Mouse (Mus musculus): ENCODE data around the gene Ildr2. TPM values are rescaled to one million over a fixed set of nuclear protein-coding genes. Genes with fewer than 3 reads are reported as not detected.

Ildr2 gene
- polyA plus RNA-seq, 1 experiment, result 0.16 TPM

DNA sequence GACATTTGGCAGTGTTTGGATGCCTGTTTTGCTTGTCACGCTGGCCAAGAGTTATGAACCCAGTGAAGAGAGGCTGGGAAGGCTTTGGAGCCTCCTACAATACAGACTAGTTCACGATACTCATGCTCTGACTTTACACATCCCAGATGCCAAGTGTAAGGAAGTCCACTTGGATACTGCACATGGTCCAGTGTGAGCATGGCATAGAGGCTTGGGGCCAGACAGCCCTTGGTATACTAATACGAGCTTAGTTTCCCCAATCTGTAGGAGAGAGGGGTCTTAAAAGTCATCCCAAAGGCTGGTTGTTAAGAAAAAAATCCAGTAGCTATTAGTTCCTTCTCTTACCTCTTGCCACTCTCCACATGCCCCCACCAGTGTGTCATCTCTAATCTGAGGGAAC, 27.9 kb downstream of the Ildr2 start:
- no peaks in the 10 kb centered on the region for H3K4me1 ChIP-seq (ENCODE audit: control insufficient read depth, insufficient read depth, low read length)
- no peak overlapping the region for H3K4me3 ChIP-seq (ENCODE audit: insufficient read depth, low read length)
- H3K27ac ChIP-seq (ENCODE audit: insufficient read depth, low read depth, low read length), result no peak overlapping the region
- TF ChIP-seq POLR2A (IDR thresholded peaks at IDR 0.05; ENCODE audit: borderline replicate concordance, low read depth, low read length), result no peak
- TF ChIP-seq CTCF (IDR thresholded peaks at IDR 0.05; ENCODE audit: low read depth, low read length), result no peak

DNA sequence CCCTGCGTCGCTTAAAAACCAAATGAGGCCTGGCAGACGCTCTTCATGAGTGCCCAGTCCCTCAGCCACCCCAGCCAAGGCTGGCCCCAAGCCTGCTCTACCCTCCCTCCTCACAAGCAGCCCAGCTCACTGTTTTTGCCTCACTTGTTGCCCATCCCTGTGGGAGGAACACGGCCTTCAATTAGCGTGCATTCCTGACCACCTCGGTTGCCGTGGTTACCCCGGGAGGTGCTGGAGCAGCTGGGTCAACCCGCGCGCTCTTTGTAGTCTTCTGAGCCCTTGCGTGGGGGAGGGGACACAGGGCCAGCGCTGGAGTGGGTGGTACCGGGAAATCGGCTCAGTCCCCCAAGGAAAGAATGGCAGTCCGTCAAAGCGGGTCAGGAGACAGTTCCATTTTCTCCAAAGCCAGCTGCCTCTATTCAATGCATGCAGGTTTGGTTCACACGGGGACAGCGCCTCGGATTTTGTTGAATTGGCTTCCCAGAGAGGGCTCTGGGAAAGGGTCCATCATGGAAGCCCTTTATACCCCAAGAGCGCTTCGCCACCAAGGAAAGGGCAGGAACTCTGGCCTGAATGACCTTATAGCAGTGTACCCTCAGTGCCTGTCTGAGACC, 28.8 kb downstream of the Ildr2 start:
- TF ChIP-seq POLR2A (IDR thresholded peaks at IDR 0.05; ENCODE audit: borderline replicate concordance, low read depth, low read length) (no peak), CTCF (IDR thresholded peaks at IDR 0.05; ENCODE audit: low read depth, low read length) (no peak)
- H3K4me1 ChIP-seq (ENCODE audit: control insufficient read depth, insufficient read depth, low read length), result no peaks in the 10 kb centered on the region
- H3K27ac ChIP-seq (ENCODE audit: insufficient read depth, low read depth, low read length), result no peak overlapping the region
- no peak overlapping the region for H3K4me3 ChIP-seq (ENCODE audit: insufficient read depth, low read length)

DNA sequence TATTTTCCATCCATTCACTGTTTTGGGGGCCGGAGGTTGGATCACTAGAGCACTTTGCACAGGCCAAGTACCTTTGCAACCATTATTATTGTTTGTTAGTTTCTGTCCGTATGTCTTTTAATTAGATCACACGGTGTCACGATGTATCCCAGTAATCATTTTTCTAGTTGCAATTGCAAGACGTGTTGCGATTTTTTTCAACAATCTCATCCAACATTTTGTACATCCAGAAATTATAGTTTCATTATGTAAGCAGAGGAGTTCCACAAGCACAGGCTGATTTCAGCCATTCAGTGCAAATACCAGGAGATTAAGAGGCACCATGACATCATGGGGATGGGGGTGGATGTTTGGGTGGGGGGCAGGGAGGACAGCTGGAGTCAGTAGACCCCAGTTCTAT, 29.5 kb downstream of the Ildr2 start:
- Histone ChIP-seq H3K4me3 (ENCODE audit: insufficient read depth, low read length) (no peak overlapping the region), H3K27ac (ENCODE audit: insufficient read depth, low read depth, low read length) (no peak overlapping the region), H3K4me1 (ENCODE audit: control insufficient read depth, insufficient read depth, low read length) (no peaks in the 10 kb centered on the region)
- TF ChIP-seq POLR2A (IDR thresholded peaks at IDR 0.05; ENCODE audit: borderline replicate concordance, low read depth, low read length) (no peak), CTCF (IDR thresholded peaks at IDR 0.05; ENCODE audit: low read depth, low read length) (no peak)

DNA sequence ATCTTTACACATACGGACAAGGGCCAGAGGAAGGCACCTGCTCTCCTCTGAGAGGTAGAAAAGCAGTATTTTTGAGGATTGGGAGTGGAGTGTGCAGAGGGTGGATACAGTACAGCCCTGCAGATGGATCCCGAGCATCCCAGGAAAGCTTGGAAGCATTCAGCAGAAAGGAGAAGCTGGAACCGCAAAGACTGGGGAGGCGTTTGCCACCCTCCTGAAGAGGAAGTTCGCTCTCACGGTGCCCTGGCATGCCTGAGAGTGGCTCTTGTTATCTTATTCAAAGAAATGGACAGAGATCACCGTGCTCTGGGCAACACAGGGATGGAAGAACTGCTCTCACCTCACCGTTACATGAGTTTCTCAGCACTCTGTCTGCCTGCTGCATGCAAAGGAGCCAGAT, 30.5 kb downstream of the Ildr2 start:
- no peak for TF ChIP-seq CTCF (IDR thresholded peaks at IDR 0.05; ENCODE audit: low read depth, low read length)
- no peak for TF ChIP-seq POLR2A (IDR thresholded peaks at IDR 0.05; ENCODE audit: borderline replicate concordance, low read depth, low read length)
- Histone ChIP-seq H3K27ac (ENCODE audit: insufficient read depth, low read depth, low read length) (no peak overlapping the region), H3K4me1 (ENCODE audit: control insufficient read depth, insufficient read depth, low read length) (no peaks in the 10 kb centered on the region), H3K4me3 (ENCODE audit: insufficient read depth, low read length) (no peak overlapping the region)

DNA sequence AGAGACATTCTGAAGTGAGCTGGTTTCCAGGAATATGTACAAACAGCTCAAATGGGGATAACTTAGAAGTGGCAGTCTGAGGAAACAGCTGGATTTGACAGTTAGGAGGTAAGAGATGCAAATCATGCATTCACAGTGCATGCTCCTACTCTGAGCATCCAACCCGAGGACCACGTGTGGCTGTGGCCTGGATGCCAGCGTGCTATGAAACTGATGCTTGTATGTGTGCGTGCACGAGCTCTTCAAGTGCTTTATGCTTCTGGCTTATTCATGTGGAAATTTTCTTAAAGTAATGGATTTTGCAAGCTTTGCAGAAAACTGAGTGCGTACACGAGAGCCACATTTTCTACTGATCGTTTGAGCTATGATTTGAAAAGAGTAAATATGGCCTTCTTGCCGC, 32.3 kb downstream of the Ildr2 start:
- no peak for TF ChIP-seq POLR2A (IDR thresholded peaks at IDR 0.05; ENCODE audit: borderline replicate concordance, low read depth, low read length)
- Histone ChIP-seq H3K4me3 (ENCODE audit: insufficient read depth, low read length) (no peak overlapping the region), H3K4me1 (ENCODE audit: control insufficient read depth, insufficient read depth, low read length) (no peaks in the 10 kb centered on the region), H3K27ac (ENCODE audit: insufficient read depth, low read depth, low read length) (no peak overlapping the region)

DNA sequence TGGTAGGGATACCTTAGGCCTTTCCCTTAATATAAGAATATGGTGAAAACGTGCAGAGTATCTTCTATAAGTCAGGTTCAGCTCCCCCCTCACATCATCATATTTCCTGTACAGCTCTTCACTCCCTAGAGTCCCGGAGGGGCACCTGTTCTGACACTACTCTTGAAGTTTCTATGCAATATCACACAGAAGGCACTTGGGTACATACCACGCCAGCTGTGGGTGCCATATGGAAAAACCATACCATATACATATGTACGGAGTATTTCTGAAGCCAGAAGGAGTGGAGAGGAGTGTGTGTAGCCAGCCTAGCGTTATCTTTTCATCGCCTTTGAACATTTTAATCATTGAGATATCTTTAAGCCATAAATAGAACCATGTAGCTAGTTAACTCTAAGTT, 36.6 kb downstream of the Ildr2 start:
- Histone ChIP-seq H3K4me1 (ENCODE audit: control insufficient read depth, insufficient read depth, low read length) (no peaks in the 10 kb centered on the region), H3K27ac (ENCODE audit: insufficient read depth, low read depth, low read length) (no peak overlapping the region), H3K4me3 (ENCODE audit: insufficient read depth, low read length) (no peak overlapping the region)
- TF ChIP-seq CTCF (IDR thresholded peaks at IDR 0.05; ENCODE audit: low read depth, low read length), result no peak
- no peak for TF ChIP-seq POLR2A (IDR thresholded peaks at IDR 0.05; ENCODE audit: borderline replicate concordance, low read depth, low read length)

DNA sequence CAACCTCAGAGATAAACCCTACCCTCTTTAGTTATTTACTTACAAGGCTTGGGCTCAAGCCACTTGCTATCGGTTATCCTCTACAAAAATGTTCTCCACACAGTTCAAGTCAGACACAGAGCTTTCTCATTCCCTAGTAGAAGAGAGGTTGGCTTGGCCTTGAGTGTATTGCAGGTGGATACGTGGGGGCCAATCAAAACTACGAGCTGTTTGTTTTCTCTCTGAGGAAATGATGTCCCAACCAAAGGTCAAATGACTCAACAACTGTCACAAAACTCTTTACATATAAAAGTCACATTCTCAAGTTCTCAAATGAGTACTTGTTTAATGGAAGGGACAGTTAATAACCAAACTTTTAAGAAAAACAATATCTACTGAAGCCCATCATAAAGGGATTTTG, 39.1 kb downstream of the Ildr2 start:
- Histone ChIP-seq H3K27ac (ENCODE audit: insufficient read depth, low read depth, low read length) (no peak overlapping the region), H3K4me3 (ENCODE audit: insufficient read depth, low read length) (no peak overlapping the region), H3K4me1 (ENCODE audit: control insufficient read depth, insufficient read depth, low read length) (no peaks in the 10 kb centered on the region)
- no peak for TF ChIP-seq CTCF (IDR thresholded peaks at IDR 0.05; ENCODE audit: low read depth, low read length)
- no peak for TF ChIP-seq POLR2A (IDR thresholded peaks at IDR 0.05; ENCODE audit: borderline replicate concordance, low read depth, low read length)

DNA sequence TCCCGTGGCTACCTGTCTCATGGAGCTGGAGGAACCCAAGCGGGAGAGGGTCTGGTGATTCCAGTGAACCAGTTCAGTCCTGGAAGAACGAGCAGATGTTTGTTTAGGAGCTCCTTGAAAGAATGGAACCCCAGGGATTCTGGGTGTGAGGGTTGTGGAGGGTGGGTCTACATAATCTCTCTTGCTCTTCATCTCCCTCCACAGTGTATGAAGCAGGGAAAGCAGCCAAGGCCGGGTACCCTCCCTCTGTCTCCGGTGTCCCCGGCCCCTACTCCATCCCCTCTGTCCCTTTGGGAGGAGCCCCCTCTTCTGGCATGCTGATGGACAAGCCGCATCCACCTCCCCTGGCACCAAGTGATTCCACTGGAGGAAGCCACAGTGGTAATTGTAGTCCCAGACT, 41.6 kb downstream of the Ildr2 start:
- no peak for TF ChIP-seq CTCF (IDR thresholded peaks at IDR 0.05; ENCODE audit: low read depth, low read length)
- Histone ChIP-seq H3K4me1 (ENCODE audit: control insufficient read depth, insufficient read depth, low read length) (no peaks in the 10 kb centered on the region; the same call in 1 of the 2 replicates), H3K4me3 (ENCODE audit: insufficient read depth, low read length) (no peak overlapping the region)

DNA sequence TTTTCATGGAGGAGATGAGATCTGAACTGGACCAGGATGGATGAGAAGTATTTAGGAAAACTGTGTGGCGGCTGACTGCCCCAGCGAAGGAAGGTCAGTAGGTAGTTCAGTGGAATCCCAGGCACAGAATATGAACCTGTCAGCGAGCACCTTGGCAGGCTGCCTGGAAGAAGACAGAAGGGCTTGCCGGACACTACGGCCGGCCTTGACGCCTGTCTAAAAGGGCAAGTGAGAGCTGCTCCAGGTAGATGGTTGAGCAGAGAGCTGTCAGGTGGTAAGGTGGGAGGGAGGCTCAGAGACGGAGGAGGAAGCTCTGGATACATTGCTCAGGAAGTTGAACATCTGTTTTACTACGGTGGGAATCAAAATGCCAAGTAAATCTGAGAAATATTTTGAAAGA, 42.4 kb downstream of the Ildr2 start:
- Histone ChIP-seq H3K4me3 (ENCODE audit: insufficient read depth, low read length) (no peak overlapping the region), H3K27ac (ENCODE audit: insufficient read depth, low read depth, low read length) (no peak overlapping the region), H3K4me1 (ENCODE audit: control insufficient read depth, insufficient read depth, low read length) (no peaks in the 10 kb centered on the region; the same call in 1 of the 2 replicates)
- TF ChIP-seq POLR2A (IDR thresholded peaks at IDR 0.05; ENCODE audit: borderline replicate concordance, low read depth, low read length), result no peak
- no peak for TF ChIP-seq CTCF (IDR thresholded peaks at IDR 0.05; ENCODE audit: low read depth, low read length)

More for the DNA sequence above, 41.6 kb downstream of the Ildr2 start:
- no peak overlapping the region for H3K27ac ChIP-seq (ENCODE audit: insufficient read depth, low read depth, low read length)

DNA sequence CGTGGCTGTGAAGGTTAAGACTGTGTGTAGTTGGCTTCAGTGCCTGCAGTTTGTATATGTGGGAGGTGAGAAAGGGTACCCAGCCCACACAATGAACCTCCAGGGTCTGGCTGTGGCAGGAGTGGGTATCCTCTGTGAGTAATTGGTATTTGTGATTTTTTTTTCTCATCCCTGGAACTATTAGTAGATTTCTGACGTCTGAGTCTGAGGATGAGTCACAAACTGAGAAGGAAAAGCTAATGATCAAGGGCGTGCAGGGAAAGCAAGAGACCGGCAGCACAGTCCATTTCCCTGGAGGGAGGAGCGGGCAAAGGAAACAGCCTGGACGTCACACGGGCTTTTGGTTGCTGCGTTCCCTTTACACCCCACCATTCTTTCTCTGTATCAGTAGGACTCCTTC, 43.0 kb downstream of the Ildr2 start:
- H3K4me1 ChIP-seq (ENCODE audit: control insufficient read depth, insufficient read depth, low read length), result no peaks in the 10 kb centered on the region; the same call in 1 of the 2 replicates
- TF ChIP-seq CTCF (IDR thresholded peaks at IDR 0.05; ENCODE audit: low read depth, low read length) (no peak), POLR2A (IDR thresholded peaks at IDR 0.05; ENCODE audit: borderline replicate concordance, low read depth, low read length) (no peak)
- H3K4me3 ChIP-seq (ENCODE audit: insufficient read depth, low read length), result no peak overlapping the region
- H3K27ac ChIP-seq (ENCODE audit: insufficient read depth, low read depth, low read length), result no peak overlapping the region

Data from bone marrow macrophage, adult 2 months (primary cell).